In genomic region chr9:49623934-49624505, GRCm38 (mm10) we compare ENCODE assay signal across 11 mouse cellular contexts.
DNase-seq lines count a peak whose midpoint lies in the region; ATAC-seq and TF ChIP-seq lines count a peak whose summit lies in the region.
"Had no signal": no experiment of that assay in that cellular context is flagged by ENCODE, and none has a peak within 500 bp of the region (broad histone marks: within the 10 kb centered on the region; RNA-seq: fewer than 3 reads in every experiment).

No protein-coding gene starts in this region.

- ATAC-seq in forebrain, embryonic 11.5 days (replicated peaks; ENCODE audit: low FRiP score), result 0 out of 2 replicates have a peak, but pooled peaks have one; percentile 66
- ATAC-seq in hindbrain, postnatal 0 days, result peak; percentile 43; the same call in 1 of the 2 replicates
- 0 out of 2 replicates have a peak, but pooled peaks have one; percentile 32 for ATAC-seq in neural tube, embryonic 14.5 days (ENCODE audit: low read depth)

- H3K4me1 ChIP-seq in forebrain, embryonic 11.5 days (replicated peaks; ENCODE audit: control insufficient read depth, insufficient read depth, low read length), result no peaks in the 10 kb centered on the region
- H3K4me1 ChIP-seq in hindbrain, postnatal 0 days (ENCODE audit: insufficient read depth, low read length), result peaks cover 23% of the 10 kb centered on the region
- peaks cover 28% of the 10 kb centered on the region for H3K4me1 ChIP-seq in neural tube, embryonic 14.5 days (ENCODE audit: control insufficient read depth, insufficient read depth, low read length)

- H3K36me3 ChIP-seq in forebrain, embryonic 11.5 days (ENCODE audit: control insufficient read depth, insufficient read depth, low read length), result no peaks in the 10 kb centered on the region
- H3K36me3 ChIP-seq in hindbrain, postnatal 0 days (ENCODE audit: insufficient read depth, low read length), result no peaks in the 10 kb centered on the region
- H3K36me3 ChIP-seq in neural tube, embryonic 14.5 days (ENCODE audit: control insufficient read depth, insufficient read depth, low read length), result no peaks in the 10 kb centered on the region
- H3K36me3 ChIP-seq: heart, embryonic 15.5 days had no signal

- H3K27me3 ChIP-seq in forebrain, embryonic 11.5 days (ENCODE audit: control insufficient read depth, insufficient read depth, low read length), result no peaks in the 10 kb centered on the region
- H3K27me3 ChIP-seq in hindbrain, postnatal 0 days (ENCODE audit: insufficient read depth, low read length), result no peaks in the 10 kb centered on the region
- no peaks in the 10 kb centered on the region for H3K27me3 ChIP-seq in neural tube, embryonic 14.5 days (ENCODE audit: control insufficient read depth, insufficient read depth, low read length)
- H3K27me3 ChIP-seq: heart, embryonic 15.5 days had no signal

- H3K4me2 ChIP-seq in forebrain, embryonic 11.5 days (ENCODE audit: low read depth, low read length, severe bottlenecking), result no peak overlapping the region
- H3K4me2 ChIP-seq in hindbrain, postnatal 0 days (ENCODE audit: low read depth, low read length), result no peak overlapping the region
- no peak overlapping the region for H3K4me2 ChIP-seq in neural tube, embryonic 14.5 days (ENCODE audit: low read depth, low read length)
- H3K4me2 ChIP-seq: heart, embryonic 15.5 days had no signal

- peak overlapping the region; percentile 19; the same call in 1 of the 2 replicates for H3K27ac ChIP-seq in forebrain, embryonic 11.5 days (ENCODE audit: low read depth, low read length)
- H3K27ac ChIP-seq in hindbrain, postnatal 0 days, result peak overlapping the region; percentile 67
- peak overlapping the region; percentile 76 for H3K27ac ChIP-seq in neural tube, embryonic 14.5 days (ENCODE audit: low read depth, low read length)
- H3K27ac ChIP-seq: heart, embryonic 15.5 days had no signal

- WGBS in forebrain, embryonic 11.5 days, result 22% methylated on average over 3 of the region's 3 CpGs
- WGBS in hindbrain, postnatal 0 days, result 20% methylated on average over 3 of the region's 3 CpGs
- WGBS in neural tube, embryonic 14.5 days, result 26% methylated on average over 3 of the region's 3 CpGs

- peak; percentile 45 for DNase-seq in heart, adult 11 months
- DNase-seq in heart, adult 9 months (ENCODE audit: low spot score in 2 of 2), result no peak
- DNase-seq in forebrain, embryonic 11.5 days (ENCODE audit: low spot score), result no peak
- DNase-seq in hindbrain, postnatal 0 days (ENCODE audit: low spot score), result peak; percentile 34
- no peak for DNase-seq in heart, adult 8-10 months (ENCODE audit: low spot score)
- no peak for DNase-seq in kidney, postnatal 36 days
- no peak for DNase-seq in heart, adult 18-20 months
- DNase-seq: adrenal gland, postnatal 14 days; kidney, adult 18-20 months had no signal

- no peak overlapping the region for H3K9ac ChIP-seq in forebrain, embryonic 11.5 days (ENCODE audit: low read length)
- H3K9ac ChIP-seq in hindbrain, postnatal 0 days (replicated peaks; ENCODE audit: low read length), result no peak overlapping the region
- H3K9ac ChIP-seq in neural tube, embryonic 14.5 days (replicated peaks; ENCODE audit: low read depth, low read length), result no peak overlapping the region; the same call in 1 of the 2 replicates
- H3K9ac ChIP-seq: heart, embryonic 15.5 days had no signal

- TF ChIP-seq CTCF in hindbrain, postnatal 0 days (IDR thresholded peaks at IDR 0.05; ENCODE audit: low read depth), result no peak

- no peak overlapping the region for H3K4me3 ChIP-seq in forebrain, embryonic 11.5 days (ENCODE audit: low read depth, low read length)
- no peak overlapping the region for H3K4me3 ChIP-seq in hindbrain, postnatal 0 days (ENCODE audit: low read length)
- no peak overlapping the region for H3K4me3 ChIP-seq in neural tube, embryonic 14.5 days (ENCODE audit: low read depth, low read length)
- H3K4me3 ChIP-seq: heart, embryonic 15.5 days had no signal

- no peaks in the 10 kb centered on the region for H3K9me3 ChIP-seq in forebrain, embryonic 11.5 days (ENCODE audit: control insufficient read depth, low read length)
- no peaks in the 10 kb centered on the region for H3K9me3 ChIP-seq in hindbrain, postnatal 0 days (ENCODE audit: low read length)
- no peaks in the 10 kb centered on the region for H3K9me3 ChIP-seq in neural tube, embryonic 14.5 days (ENCODE audit: control insufficient read depth, low read length)
- H3K9me3 ChIP-seq: heart, embryonic 15.5 days had no signal

Comparison
In these comparisons a context has a peak if more than half of its experiments do, and no peak if none do; other contexts are left out.
1. DNase-seq: peak in heart, adult 11 months (single experiment) and hindbrain, postnatal 0 days (single experiment); none in heart, adult 9 months (0 of 2), forebrain, embryonic 11.5 days (single experiment), heart, adult 8-10 months (single experiment), kidney, postnatal 36 days (0 of 2) and heart, adult 18-20 months (0 of 2).
2. H3K27ac ChIP-seq: peak in every context shown above with its lines; median percentile 76 in neural tube, embryonic 14.5 days; 67 in hindbrain, postnatal 0 days; 19 in forebrain, embryonic 11.5 days.
3. Peak in every context shown above with its lines, with median percentiles within 50 percentile points of each other: ATAC-seq.